Mouse (Mus musculus) spleen, embryonic (tissue): ENCODE measurements around the gene Sept7.
"Not testable (repeated sequence)": the region's sequence is repeated elsewhere in the genome, so short reads cannot be mapped to it uniquely, and the experiment has no call there.

Source experiments
- CTCF ChIA-PET: fragments of 350-600 bp; sonication (Branson Sonifier 250); formaldehyde crosslinking; loops from one replicate; lab custom pipeline; 2022; lab: Charles Lee

Gene Sept7

GRCm38 (mm10) chr9:25252283-25252726 lies at the start of gene Sept7:
Sept7 (plus strand) TSS chr9:25252439.
- CTCF ChIA-PET, result no interaction called here

- CTCF ChIA-PET, result no interaction called here
These were observed 44.0 kb upstream of the Sept7 start for GRCm38 (mm10) chr9:25208087-25208803.

- CTCF ChIA-PET, result no interaction called here
These were observed 39.7 kb upstream of the Sept7 start for GRCm38 (mm10) chr9:25212309-25213163.

- CTCF ChIA-PET, result no interaction called here
These were observed 39.1 kb upstream of the Sept7 start for GRCm38 (mm10) chr9:25213164-25213557.

GRCm38 (mm10) chr9:25215411-25215810 lies 36.8 kb upstream of the Sept7 start:
- CTCF ChIA-PET, result no interaction called here

- CTCF ChIA-PET, result no interaction called here
These were observed 36.0 kb upstream of the Sept7 start for GRCm38 (mm10) chr9:25216210-25216609.

GRCm38 (mm10) chr9:25218954-25219353 lies 33.3 kb upstream of the Sept7 start:
- CTCF ChIA-PET, result no interaction called here

GRCm38 (mm10) chr9:25219882-25220281 lies 32.4 kb upstream of the Sept7 start:
- CTCF ChIA-PET, result no interaction called here

- CTCF ChIA-PET, result no interaction called here
These were observed 27.3 kb upstream of the Sept7 start for GRCm38 (mm10) chr9:25224959-25225358.

GRCm38 (mm10) chr9:25229740-25230139 lies 22.5 kb upstream of the Sept7 start:
- CTCF ChIA-PET, result interaction anchor here (0.6 kb wide), 1 partner anchor 32 kb away, joined by 4 read pairs; no protein-coding TSS in a partner anchor

- CTCF ChIA-PET, result no interaction called here
These were observed 21.8 kb upstream of the Sept7 start for GRCm38 (mm10) chr9:25230213-25231039.

- CTCF ChIA-PET, result no interaction called here
These were observed 11.2 kb upstream of the Sept7 start for GRCm38 (mm10) chr9:25241065-25241464.

GRCm38 (mm10) chr9:25241783-25242182 lies 10.5 kb upstream of the Sept7 start:
- CTCF ChIA-PET, result not testable (repeated sequence)

GRCm38 (mm10) chr9:25242266-25242665 lies 10.0 kb upstream of the Sept7 start:
- CTCF ChIA-PET, result no interaction called here

- CTCF ChIA-PET, result no interaction called here
These were observed 8.1 kb upstream of the Sept7 start for GRCm38 (mm10) chr9:25243926-25244657.

GRCm38 (mm10) chr9:25245125-25245524 lies 7.1 kb upstream of the Sept7 start:
- CTCF ChIA-PET, result no interaction called here

GRCm38 (mm10) chr9:25246508-25246907 lies 5.7 kb upstream of the Sept7 start:
- CTCF ChIA-PET, result no interaction called here

- CTCF ChIA-PET, result interaction anchor here (1.6 kb wide), 1 partner anchor 83 kb away, joined by 4 read pairs; no protein-coding TSS in a partner anchor
These were observed 1.1 kb upstream of the Sept7 start for GRCm38 (mm10) chr9:25251174-25251573.

GRCm38 (mm10) chr9:25251611-25252282 lies 492 bp upstream of the Sept7 start:
- CTCF ChIA-PET, result no interaction called here

GRCm38 (mm10) chr9:25252759-25253477 lies 679 bp downstream of the Sept7 start:
- CTCF ChIA-PET, result no interaction called here
